Mouse (Mus musculus) mouse trophoblast stem cell (cell line): ENCODE results near the gene Limch1.

ENCODE experiments used
- in situ Hi-C, 2 experiments: fragments of 300-500 bp; cut with MseI, MboI; formaldehyde crosslinking; loops; 2 replicates in 1 of 2; 3 replicates in 1 of 2; pipeline ENCODE4 v1.15.1; 2025

Limch1 gene

DNA sequence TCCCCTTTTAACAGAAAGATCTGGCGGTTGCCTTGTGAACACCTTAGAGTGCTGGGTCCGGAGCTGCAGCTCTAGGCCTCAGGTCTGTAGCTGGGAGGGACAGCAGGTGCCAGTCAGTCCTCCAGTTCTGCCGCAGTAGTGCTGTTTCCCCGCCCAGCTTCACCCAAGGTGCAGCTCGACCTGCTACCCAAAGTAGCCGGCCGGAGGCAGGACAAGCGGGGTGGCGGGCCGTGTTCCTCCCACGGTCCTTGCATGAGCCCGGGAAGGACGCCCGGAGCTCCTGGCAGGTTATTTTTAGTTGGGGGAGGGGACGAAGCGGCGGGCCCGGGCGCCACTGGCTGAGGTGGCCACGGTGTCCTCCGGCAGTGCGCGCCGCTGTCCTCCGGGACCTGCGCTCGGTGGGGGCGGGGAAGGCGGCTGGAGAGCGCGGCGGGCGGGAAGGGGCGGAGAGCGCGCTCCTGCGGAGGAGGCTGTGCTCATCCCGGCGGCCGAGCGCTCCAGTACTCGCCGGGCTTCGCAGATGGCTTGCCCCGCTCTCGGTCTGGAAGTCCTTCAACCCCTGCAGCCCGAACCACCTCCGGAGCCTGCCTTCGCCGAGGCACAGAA is at the start of gene Limch1:
Gene Limch1, plus strand, starts transcription at position 438 of the 606 bp plus-strand sequence.
- in situ Hi-C loops = no loop called here

DNA sequence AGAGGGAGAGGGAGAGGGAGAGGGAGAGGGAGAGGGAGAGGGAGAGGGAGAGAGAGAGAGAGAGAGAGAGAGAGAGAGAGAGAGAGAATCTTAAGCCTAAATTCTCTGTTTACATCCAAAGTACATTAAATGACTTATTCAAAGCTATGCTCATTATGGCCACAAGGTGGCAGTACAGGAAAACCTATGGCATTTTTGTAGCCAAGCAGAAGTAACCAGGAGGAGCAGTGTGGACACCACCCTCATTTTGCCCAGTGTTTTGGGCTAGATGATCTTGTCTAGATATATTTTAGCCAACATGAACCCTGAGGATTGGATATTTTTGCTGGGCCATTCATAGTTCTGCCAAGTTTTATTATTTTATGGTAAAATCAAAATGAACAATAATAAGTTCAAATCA is 48.5 kb upstream of the Limch1 start:
- in situ Hi-C loops = loop anchor here (5.0 to 25.0 kb wide), 2 partner anchors 320 to 540 kb away; no protein-coding TSS in a partner anchor

DNA sequence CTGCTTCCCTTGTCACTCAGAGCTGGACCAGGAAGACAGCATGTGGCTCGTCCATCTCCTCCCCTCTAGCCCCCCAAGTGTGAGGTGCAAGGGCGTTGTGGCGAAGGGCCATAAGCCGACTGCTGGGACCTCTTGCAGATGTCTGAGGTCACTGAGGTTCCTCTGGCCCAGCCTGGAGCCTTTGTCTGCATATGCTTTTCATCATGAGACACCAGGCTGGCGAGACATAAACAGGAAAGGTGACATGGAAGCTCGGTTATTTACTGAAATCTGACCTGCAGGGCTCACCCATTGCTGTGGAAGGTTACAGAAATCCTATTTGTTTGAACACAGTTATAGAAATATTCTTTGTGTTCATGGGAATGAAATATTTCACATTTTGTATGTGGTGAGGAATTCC is 45.7 kb upstream of the Limch1 start:
- in situ Hi-C loops = loop anchor here (5.0 to 25.0 kb wide), 2 partner anchors 317 to 537 kb away; no protein-coding TSS in a partner anchor

DNA sequence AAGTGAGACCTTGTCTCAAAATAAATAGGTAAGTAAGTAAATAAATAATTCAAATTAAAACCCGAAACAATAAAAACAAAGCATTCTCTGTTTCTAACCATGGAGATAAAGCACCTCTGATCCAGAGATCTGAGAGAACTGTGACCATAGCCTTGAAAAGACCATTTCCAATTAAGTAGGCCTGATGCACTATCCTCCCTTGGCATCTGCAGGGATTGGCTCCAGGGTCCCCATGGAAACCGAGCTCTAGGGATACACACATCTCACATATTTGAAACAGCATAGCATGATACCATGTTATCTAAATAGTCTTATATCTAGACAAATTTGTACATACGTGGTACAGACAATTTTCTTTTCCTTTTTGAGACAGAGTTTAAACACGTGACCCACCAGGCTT is 43.7 kb upstream of the Limch1 start:
- in situ Hi-C loops = loop anchor here in 1 of 2 experiments (5.0 kb wide), 1 partner anchor 315 kb away; no protein-coding TSS in a partner anchor

DNA sequence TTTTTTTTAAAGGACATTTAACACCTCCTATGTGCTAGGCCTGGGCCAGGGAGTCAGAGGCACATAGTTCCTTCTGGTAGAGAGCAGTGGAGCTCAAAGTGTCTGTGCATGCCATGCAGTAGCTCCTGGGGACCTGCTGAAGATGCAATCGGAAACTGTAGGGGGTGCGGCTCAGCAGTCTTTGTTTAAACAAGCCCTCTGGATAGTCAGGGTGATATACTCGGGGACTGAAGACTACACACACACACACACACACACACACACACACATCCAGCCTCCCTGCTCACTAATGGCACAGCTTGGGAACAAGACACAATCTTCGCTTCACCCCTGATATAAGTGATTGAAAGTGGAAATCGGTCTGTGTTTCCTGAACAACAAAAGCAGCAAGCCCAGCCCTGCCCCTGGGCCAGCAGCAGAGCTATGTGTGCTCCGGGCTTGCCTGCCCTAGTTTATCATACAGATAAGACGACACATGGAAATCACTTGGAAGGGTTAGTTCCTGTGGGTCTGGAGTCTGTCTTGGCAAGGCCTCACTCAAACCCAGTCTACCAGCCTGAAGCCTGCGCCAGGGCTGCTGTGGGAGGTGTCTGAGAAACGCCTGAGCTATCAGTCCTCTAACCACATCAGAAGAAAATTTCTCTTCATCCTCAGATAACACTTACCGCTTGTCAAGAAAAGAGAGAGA is 42.2 kb upstream of the Limch1 start:
- in situ Hi-C loops = loop anchor here in 1 of 2 experiments (5.0 kb wide), 1 partner anchor 314 kb away; no protein-coding TSS in a partner anchor

DNA sequence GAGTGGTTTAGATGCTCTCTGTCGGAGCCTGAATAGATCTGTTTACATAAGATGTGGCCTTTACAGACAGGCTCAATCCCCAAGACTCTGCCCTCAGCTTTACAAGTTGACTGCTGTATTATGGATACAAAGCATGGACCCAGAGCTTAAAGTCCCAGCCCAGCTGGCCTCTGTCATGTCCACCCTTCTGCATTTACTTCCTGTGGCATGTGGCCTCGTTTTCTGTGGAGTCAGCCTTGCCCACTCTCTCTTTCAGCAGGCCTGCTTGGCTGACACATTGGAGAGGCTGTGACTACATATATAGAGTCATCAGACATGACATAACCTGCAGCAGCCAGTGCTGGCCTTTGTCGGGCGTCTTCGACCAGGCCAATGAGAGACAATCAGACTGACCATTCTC is 37.8 kb upstream of the Limch1 start:
- in situ Hi-C loops = no loop called here

DNA sequence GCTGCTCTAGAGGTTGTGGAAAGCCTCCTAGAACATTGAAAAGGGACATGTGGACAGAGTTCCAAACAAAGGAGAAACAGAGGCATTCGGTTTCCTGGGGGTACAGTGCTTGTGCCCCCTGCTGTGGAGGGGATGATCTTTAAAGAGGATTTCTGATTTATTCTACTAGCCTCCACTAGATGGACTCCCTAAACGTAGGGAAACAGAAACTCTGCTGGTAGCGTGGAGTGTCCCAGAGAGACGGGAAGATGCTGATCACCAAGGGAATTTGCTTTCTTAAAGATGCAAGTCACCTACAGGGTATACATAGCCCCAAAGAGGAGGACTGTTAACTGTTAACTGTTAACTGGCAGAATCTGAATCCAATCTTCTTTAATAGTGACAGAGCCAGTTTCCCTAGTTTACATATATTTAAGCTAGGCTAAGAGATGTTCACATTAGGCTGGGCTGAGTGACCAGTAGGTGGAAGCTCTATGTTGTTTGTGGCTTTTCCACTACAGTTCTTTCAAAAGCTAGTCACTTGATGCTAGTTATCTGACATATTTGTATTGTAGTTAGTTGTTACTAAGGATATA is 35.1 kb upstream of the Limch1 start:
- in situ Hi-C loops = no loop called here

DNA sequence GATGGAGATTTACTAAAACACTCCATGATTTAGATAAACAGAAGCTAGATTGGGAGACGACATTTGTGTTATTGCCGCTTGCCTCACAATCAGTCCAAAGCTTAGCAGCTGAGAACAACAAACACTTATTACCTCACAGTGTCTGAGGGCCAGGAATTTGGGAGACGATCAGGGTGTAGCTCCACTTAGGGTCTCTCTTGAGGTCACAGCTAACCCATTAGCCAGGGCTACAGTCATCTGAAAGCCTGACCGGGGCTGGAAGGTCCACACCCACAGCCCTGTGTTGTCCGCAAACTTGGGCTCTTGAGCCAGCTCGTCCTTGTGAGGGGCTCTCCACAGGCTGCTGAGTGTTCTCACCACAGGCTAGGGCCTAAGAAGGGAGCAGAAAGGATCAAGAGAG is 32.8 kb upstream of the Limch1 start:
- in situ Hi-C loops = no loop called here

DNA sequence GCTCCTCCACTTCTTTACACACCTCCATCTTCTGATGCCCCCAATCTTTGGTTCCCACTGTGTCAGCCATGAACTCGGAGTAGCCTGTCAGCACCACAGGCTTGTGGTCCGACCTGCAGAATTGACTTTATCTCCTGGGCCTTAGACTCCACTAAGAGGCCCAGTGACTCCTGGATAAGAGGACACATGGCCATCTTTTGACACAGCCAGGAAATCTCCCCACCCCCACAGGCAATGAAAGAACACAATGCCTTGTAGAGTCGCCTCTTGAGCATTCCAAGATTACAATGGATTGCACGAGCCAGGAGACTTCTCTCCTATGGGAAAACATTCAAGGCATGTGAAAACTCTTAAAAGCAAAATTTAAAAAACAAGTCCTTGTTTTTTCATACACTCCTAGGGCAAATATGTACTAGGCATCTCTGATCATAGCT is 30.1 kb upstream of the Limch1 start:
- in situ Hi-C loops = no loop called here

DNA sequence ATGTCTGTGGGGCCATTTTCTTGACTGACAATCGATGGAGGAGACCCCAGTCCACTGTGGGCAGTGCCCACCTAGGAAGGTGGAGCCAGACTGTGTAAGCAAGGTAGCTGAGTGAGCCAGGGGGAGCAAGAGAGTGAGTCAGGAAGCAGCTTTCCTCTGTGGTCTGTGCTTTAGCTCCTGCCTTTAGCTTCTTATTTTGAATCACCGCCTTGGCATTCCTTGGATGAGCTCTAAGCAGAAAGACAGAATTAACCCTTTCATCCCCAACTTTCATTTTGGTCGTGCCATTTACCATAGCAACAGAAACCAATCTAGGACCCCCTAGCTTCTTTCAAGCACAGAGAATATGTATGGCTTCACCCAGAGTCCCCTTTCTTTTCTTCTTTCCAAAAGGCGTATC is 27.7 kb upstream of the Limch1 start:
- in situ Hi-C loops = no loop called here

DNA sequence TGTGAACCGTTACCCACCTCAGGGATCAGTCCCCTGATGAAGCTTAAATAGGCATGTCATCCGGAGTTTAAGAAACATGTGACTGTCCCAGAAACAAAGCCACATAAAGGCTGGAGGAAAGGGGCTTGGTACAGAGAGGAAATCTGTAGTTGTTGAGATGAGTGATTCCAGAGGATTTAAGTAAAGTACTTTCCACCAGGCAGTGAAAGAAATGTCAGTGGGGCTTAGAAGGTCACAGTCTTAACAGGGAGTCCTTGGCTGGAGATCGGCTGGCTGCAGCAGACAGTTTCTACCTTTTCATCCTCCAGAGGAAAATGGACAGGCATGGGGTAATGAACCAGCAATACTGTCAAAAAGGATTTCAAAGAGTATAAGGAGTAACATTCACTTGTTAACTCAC is 27.2 kb upstream of the Limch1 start:
- in situ Hi-C loops = no loop called here

DNA sequence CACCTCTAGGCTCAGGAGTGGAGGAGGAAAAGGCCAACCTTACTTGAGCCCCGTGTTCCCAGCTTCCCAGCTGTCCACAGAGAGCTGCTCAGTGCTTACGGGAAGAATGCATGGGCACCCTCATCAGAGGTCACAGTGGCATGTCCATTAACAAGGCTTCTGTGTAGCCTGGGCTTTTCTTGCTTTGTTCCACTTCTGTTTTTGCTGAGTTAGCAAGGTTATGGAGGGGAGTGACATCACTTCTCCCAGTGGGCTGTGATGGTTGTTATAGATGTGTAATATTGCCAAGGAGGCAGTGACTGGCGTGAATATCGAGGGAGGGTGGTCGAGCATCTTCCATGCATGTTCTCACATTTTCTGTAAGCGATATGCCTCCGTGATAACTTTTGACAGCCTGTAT is 26.7 kb upstream of the Limch1 start:
- in situ Hi-C loops = no loop called here

DNA sequence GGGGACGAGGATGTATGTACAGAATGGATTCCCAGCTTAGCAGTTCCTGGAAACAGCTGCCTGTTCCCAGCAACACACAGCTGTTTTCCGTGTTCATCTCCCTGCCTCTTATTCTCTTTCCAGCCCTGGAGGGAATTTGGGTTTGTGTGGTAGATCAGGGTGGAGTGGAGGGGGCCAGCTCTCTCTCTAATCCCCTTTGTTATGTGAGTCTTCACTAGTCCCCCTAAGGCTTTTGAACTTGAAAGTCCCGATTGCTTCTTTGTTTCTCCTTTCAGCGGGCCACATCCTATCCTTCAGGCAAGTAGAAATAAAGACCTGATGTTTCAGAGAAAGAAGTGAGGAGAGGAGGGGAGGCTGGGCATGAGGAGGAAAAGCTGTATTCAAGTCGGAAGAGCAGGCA is 24.7 kb upstream of the Limch1 start:
- in situ Hi-C loops = no loop called here

DNA sequence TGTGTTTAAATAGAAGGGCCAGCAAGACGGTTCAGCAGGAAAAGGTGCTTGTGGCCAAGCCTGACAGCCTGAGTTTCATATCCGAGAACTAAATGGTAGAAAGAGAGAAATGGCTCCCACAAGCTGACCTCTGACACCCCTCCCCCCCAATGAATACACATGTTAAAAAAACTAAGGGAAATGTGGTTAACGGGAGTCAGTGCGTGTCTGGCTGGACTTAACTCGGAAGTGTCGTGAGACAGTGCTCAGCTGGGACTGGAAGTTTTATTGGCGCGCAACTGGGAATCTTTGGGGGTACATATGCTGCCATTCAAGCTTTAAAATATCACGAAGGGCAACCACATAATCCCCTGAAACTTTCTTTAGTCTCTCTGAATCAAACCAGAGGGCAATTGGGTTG is 23.0 kb upstream of the Limch1 start:
- in situ Hi-C loops = no loop called here

DNA sequence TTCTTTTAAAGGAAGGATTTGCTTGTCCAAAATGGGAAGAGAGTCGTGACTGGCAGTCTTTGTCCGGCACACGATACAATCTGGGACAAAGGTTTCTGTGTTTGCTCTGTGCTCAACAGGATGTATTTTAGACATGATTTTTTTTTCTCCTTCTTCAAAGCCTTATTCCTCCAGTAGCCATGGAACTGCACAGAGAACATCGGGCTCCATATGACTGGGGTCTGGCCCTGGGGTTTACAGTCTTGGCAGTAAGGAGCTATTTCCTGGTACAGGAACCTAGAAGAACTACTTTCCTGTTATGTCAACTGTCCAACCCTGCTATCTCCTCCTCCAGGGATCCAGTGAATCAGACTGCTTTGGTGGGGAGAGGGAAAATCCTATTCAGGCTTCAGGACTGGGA is 22.6 kb upstream of the Limch1 start:
- in situ Hi-C loops = no loop called here

DNA sequence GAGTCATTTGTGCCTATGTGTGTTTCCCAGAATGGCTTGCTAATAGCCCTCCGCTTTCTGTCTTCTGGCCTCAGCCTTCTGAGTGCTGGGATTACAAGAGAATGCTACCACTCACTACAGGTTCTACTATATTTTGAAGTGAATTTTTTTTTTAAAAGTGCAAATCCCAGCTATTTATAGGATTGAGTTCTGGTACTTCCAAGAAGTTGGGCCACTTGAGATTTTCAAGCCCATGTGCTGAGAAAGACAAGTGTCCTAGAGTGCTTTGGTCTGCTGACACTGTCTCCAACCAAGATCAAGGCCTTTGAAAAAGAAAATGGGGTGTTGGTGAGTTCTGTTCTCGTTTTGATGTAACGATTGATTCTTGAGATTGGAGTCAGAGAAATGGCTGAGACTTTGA is 22.0 kb upstream of the Limch1 start:
- in situ Hi-C loops = no loop called here

DNA sequence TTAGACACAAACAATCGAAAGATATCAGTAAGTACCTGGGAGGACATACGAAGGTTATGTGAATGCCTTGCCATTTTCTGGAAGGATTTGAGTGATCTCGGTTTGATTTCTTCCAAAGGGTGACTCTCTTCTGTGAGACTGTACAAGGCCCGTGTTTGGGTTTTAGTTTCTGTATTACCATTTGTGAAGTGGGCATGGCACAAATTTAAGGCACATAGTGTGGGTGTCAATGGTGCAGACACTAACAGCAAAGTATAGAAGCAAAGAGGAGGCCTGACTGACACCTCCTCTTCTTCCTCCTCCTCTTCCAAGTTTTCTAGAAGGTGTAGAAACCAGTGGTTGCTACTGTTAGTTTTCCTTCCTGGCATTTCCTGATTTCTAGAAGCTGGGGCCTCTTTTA is 16.3 kb upstream of the Limch1 start:
- in situ Hi-C loops = no loop called here

DNA sequence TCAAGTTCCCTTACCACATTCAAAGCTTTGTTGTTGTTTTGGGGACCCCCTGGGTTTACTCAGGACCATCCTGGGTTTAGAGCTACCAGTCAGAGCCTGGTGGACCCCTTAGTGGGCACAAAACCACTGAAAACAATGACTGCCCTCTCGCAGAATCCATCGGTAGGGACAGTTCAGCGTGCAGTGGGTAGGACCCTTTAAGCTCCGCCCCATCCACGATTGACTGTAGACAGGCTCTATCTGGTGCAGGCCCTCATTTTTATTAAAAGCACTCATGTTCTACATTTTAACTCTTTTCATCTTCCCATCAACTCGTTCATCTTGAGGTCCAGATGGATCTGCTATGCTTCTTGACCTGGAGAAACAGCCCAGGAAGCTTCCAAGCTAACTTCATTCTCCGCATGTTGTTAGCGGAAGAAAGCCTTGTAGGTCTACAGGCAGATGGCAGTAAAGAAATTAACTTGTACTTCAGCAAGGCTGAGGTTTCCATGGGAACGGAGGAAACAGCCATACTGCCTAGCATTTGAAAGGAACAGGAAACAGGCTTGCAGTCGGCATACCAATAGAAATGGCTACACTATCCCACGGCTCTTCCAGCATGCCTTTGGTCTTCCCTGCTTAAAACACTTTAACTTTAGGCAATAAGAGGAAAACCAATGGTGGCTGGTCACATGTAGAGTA is 14.9 kb upstream of the Limch1 start:
- in situ Hi-C loops = no loop called here

DNA sequence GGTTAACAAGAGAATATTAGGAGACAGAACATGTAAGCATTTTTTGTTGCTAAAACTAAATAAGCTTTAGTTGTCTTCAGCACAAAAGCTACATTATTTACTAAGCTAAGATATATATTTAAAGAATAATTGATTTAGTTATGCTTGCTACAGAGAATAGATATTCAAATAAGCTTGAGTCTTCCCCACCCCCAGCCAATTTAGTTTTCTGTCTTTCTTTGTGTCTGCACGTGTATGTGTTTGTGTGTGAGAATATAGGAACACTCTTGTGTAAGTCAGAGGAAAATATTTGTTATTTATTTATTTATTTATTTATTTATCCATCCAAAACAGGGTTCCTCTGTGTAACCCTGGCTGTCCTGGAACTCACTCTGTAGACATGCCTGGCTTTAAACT is 14.3 kb upstream of the Limch1 start:
- in situ Hi-C loops = no loop called here

DNA sequence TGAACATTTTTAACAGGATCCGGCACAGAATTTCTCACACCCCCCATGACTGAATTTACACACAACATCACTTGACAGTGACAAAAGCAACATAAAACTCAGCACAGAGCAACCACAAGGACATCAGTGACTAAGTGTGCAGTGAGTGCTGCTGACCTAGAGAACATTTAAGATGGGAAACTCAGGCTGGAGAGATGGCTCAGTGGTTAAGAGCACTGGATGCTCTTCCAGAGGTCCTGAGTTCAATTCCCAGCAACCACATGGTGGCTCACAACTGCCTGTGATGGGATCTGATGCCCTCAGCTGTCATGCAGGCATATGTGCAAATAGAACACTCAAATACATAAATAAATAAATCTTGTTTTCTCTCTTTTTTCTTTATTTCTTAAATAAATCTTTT is 12.1 kb upstream of the Limch1 start:
- in situ Hi-C loops = no loop called here

DNA sequence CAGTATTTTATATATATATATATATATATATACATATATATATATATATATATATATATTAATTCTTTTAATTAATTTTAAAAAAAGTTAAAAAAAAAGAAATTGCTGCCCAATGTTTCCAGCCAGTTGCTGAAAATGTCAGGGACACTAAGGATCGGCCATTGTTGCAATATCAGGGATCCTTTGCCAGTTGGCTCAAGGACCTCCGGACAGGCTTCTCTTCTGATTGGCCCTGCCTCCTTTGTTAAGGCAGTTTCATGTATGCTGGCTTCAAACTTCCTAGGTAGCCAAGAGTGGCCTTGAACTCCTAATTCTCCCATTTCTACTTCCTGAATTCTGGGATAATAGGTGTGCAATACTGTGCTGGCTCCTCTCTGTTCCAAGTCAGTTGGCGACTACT is 6.3 kb upstream of the Limch1 start:
- in situ Hi-C loops = no loop called here

DNA sequence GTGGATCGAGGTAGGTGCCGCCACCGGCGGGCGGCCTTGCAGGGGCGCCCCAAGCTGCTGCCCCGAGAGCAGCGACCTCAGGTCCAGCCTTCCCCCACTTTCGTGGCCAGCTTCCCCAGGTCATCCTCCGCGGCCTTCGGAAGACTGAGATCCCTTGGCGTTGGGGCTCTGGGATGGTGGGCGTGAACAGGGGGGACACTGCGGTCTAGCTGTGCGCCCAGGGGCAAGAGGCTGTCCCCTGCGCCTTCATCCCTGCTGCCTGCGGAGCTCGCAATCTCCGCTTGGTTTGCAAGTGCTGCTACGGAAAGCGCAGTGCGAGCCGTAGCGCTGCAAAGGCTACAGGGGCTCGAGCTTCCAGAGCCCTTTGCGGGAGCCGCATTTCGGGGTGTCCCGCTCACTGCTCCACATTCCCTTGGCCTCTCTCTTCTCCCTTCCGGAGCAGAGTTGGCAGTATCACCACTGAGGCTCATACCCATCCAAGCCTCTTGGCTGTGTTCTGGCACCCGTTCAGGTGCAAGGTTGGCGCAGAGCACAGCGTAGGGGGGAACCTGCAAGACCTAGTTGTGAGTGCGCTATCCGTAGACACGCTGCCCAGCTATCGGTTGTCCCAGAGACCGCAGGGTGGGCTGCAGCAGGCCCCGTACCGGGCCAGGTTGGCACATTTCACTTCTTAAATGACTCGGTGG is 512 bp downstream of the Limch1 start:
- in situ Hi-C loops = no loop called here
